Mouse (Mus musculus) megakaryocyte, embryonic 14.5 days (primary cell): Measurements from ENCODE around the gene Fstl5.

Source experiments
- FLI1 ChIP-seq: IDR thresholded peaks from 2 replicates; pipeline ENCODE4 v1.6.1; 2012; ENCODE audit warnings: low read length, inconsistent platforms, mixed read lengths
- GATA1 ChIP-seq: IDR thresholded peaks from 3 replicates; pipeline ENCODE4 v1.6.1; 2012; ENCODE audit warnings: mixed read lengths, low read length, inconsistent platforms, borderline replicate concordance

DNA sequence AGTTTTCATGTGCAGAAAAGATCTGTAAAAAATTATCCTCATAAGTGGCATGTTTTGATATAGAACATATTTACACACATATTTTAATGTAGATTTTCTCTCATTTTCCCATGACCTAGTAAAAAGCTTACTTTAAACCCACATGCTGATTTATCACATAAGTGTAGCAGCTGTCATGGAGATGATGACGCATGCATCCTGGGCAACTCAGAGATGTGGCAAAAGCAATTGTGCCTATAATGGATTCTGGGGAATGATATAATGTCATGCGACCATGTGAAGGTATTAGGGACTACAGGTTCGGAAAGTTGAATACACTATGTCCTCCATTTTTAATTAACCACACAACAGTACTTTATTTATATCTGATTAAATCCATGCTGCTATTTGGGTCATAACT lies 601.9 kb downstream of the Fstl5 start:
- TF ChIP-seq GATA1 (no peak), FLI1 (no peak)
